In genomic region chr13:16626584-16626983, GRCm38 (mm10) we compare ENCODE assay signal across 26 mouse cellular contexts.
DNase-seq lines count a peak whose midpoint lies in the region; ATAC-seq lines count a peak whose summit lies in the region.
"Had no signal": no experiment of that assay in that cellular context is flagged by ENCODE, and none has a peak within 500 bp of the region (broad histone marks: within the 10 kb centered on the region; RNA-seq: fewer than 3 reads in every experiment).

No protein-coding gene starts in this region.

- no peaks in the 10 kb centered on the region for H3K36me3 ChIP-seq in limb, embryonic 11.5 days (ENCODE audit: control insufficient read depth, insufficient read depth, low read length)
- no peaks in the 10 kb centered on the region for H3K36me3 ChIP-seq in limb, embryonic 10.5 days
- no peaks in the 10 kb centered on the region for H3K36me3 ChIP-seq in neural tube, embryonic 12.5 days
- H3K36me3 ChIP-seq in neural tube, embryonic 15.5 days: no peaks in the 10 kb centered on the region
- H3K36me3 ChIP-seq: G1E; hindbrain, embryonic 10.5 days; intestine, embryonic 15.5 days; liver, embryonic 15.5 days; midbrain, embryonic 10.5 days had no signal

- H3K9me3 ChIP-seq in limb, embryonic 11.5 days (ENCODE audit: control insufficient read depth, low read length): no peaks in the 10 kb centered on the region
- H3K9me3 ChIP-seq in limb, embryonic 10.5 days (replicated peaks): no peaks in the 10 kb centered on the region
- H3K9me3 ChIP-seq in neural tube, embryonic 12.5 days: no peaks in the 10 kb centered on the region
- H3K9me3 ChIP-seq in neural tube, embryonic 15.5 days (replicated peaks): no peaks in the 10 kb centered on the region
- H3K9me3 ChIP-seq: G1E; hindbrain, embryonic 10.5 days; intestine, embryonic 15.5 days; liver, embryonic 15.5 days; midbrain, embryonic 10.5 days had no signal

- H3K9ac ChIP-seq in limb, embryonic 11.5 days (ENCODE audit: low read length): no peak overlapping the region
- no peak overlapping the region for H3K9ac ChIP-seq in neural tube, embryonic 12.5 days
- H3K9ac ChIP-seq in neural tube, embryonic 15.5 days (replicated peaks): no peak overlapping the region
- H3K9ac ChIP-seq: intestine, embryonic 15.5 days; liver, embryonic 15.5 days; lung, embryonic 14.5 days had no signal

- WGBS in limb, embryonic 11.5 days: 29% methylated on average over 4 of the region's 4 CpGs
- WGBS in limb, embryonic 10.5 days: 54% methylated on average over 4 of the region's 4 CpGs
- WGBS in neural tube, embryonic 12.5 days: 15% methylated on average over 4 of the region's 4 CpGs
- 18% methylated on average over 4 of the region's 4 CpGs for WGBS in neural tube, embryonic 15.5 days

- peak; percentile 7 for DNase-seq in embryo, embryonic 11.5 days (ENCODE audit: low read depth, low spot score)
- DNase-seq in embryo, embryonic 10.5 days (ENCODE audit: low spot score): no peak
- no peak for DNase-seq in limb, embryonic 11.5 days (ENCODE audit: low spot score)
- DNase-seq in limb, embryonic 10.5 days (ENCODE audit: low spot score): no peak
- no peak for DNase-seq in right cerebral cortex, postnatal 14 days
- DNase-seq: adrenal gland, adult 8-10 months; cerebellum, adult 8-10 months; cerebellum, postnatal 25 days; gastrocnemius, postnatal 10 days; heart, postnatal 14 days; kidney, adult 8-10 months; kidney, postnatal 36 days; lung, embryonic 14.5 days; lung, postnatal 14 days; thymus, adult 2 months; thymus, postnatal 4 days had no signal

- no peak overlapping the region for H3K4me2 ChIP-seq in limb, embryonic 11.5 days (ENCODE audit: low read depth, severe bottlenecking)
- no peak overlapping the region for H3K4me2 ChIP-seq in neural tube, embryonic 12.5 days (replicated peaks)
- H3K4me2 ChIP-seq in neural tube, embryonic 15.5 days: no peak overlapping the region
- H3K4me2 ChIP-seq: intestine, embryonic 15.5 days; liver, embryonic 15.5 days; lung, embryonic 14.5 days had no signal

- no peak overlapping the region for H3K4me3 ChIP-seq in limb, embryonic 11.5 days (ENCODE audit: low read depth, low read length)
- no peak overlapping the region for H3K4me3 ChIP-seq in limb, embryonic 10.5 days
- no peak overlapping the region for H3K4me3 ChIP-seq in neural tube, embryonic 12.5 days
- no peak overlapping the region for H3K4me3 ChIP-seq in neural tube, embryonic 15.5 days (replicated peaks)
- H3K4me3 ChIP-seq: erythroblast, embryonic 14.5 days; hindbrain, embryonic 10.5 days; intestine, embryonic 15.5 days; liver, embryonic 15.5 days; midbrain, embryonic 10.5 days had no signal

- H3K4me1 ChIP-seq in limb, embryonic 11.5 days (ENCODE audit: control insufficient read depth, insufficient read depth, low read length): no peaks in the 10 kb centered on the region
- H3K4me1 ChIP-seq in limb, embryonic 10.5 days: peaks cover 5% of the 10 kb centered on the region; the same call in 1 of the 2 replicates
- no peaks in the 10 kb centered on the region for H3K4me1 ChIP-seq in neural tube, embryonic 12.5 days
- no peaks in the 10 kb centered on the region for H3K4me1 ChIP-seq in neural tube, embryonic 15.5 days
- H3K4me1 ChIP-seq: hindbrain, embryonic 10.5 days; intestine, embryonic 15.5 days; liver, embryonic 15.5 days; midbrain, embryonic 10.5 days had no signal

- H3K27me3 ChIP-seq in limb, embryonic 11.5 days (ENCODE audit: control insufficient read depth, insufficient read depth, low read length): no peaks in the 10 kb centered on the region
- H3K27me3 ChIP-seq in limb, embryonic 10.5 days (ENCODE audit: low read depth, poor library complexity, severe bottlenecking): no peaks in the 10 kb centered on the region
- no peaks in the 10 kb centered on the region for H3K27me3 ChIP-seq in neural tube, embryonic 12.5 days (replicated peaks)
- no peaks in the 10 kb centered on the region for H3K27me3 ChIP-seq in neural tube, embryonic 15.5 days (replicated peaks)
- H3K27me3 ChIP-seq: intestine, embryonic 15.5 days; liver, embryonic 15.5 days had no signal

- peak; percentile 26; the same call in 1 of the 2 replicates for ATAC-seq in limb, embryonic 11.5 days (ENCODE audit: insufficient number of reproducible peaks, low FRiP score, low TSS enrichment, low read depth)
- ATAC-seq in neural tube, embryonic 12.5 days (ENCODE audit: low FRiP score, low read depth): peak; percentile 87; the same call in 1 of the 2 replicates
- no peak for ATAC-seq in neural tube, embryonic 15.5 days (ENCODE audit: low FRiP score)
- ATAC-seq: forebrain, embryonic 16.5 days; hindbrain, postnatal 0 days; intestine, embryonic 15.5 days had no signal

- no peak overlapping the region for H3K27ac ChIP-seq in limb, embryonic 11.5 days (replicated peaks; ENCODE audit: low read depth, low read length)
- no peak overlapping the region for H3K27ac ChIP-seq in limb, embryonic 10.5 days
- H3K27ac ChIP-seq in neural tube, embryonic 12.5 days: no peak overlapping the region
- no peak overlapping the region for H3K27ac ChIP-seq in neural tube, embryonic 15.5 days (replicated peaks)
- H3K27ac ChIP-seq: hindbrain, embryonic 10.5 days; hindbrain, postnatal 0 days; intestine, embryonic 15.5 days; liver, embryonic 15.5 days; midbrain, embryonic 10.5 days had no signal
